Mouse (Mus musculus) MEL (cell line): Measurements from ENCODE around the gene Aoc1.

Experiments used
- CTCF ChIP-seq, 3 experiments: IDR thresholded peaks in 2 of 3; conservative IDR thresholded peaks in 1 of 3; 2 replicates each; pipeline ENCODE4 v1.5.1; 2011 to 2012; ENCODE audit warnings: low read length in 3 of 3, low read depth in 2 of 3, mild to moderate bottlenecking in 2 of 3, improper control_type of control experiment in 1 of 3, inconsistent platforms in 1 of 3, mixed read lengths in 1 of 3, moderate library complexity in 1 of 3; ENCODE audit not compliant: control insufficient read depth in 1 of 3, insufficient read depth in 1 of 3, poor library complexity in 1 of 3, severe bottlenecking in 1 of 3
- EP300 ChIP-seq, 2 experiments: IDR thresholded peaks; 2 replicates each; pipeline ENCODE4 v1.6.1; 2011; ENCODE audit warnings: improper control_type of control experiment in 2 of 2, low read length in 2 of 2, low read depth in 1 of 2, mild to moderate bottlenecking in 1 of 2
- MAX ChIP-seq: IDR thresholded peaks from 2 replicates; pipeline ENCODE4 v1.6.1; 2011; ENCODE audit warnings: low read length, improper control_type of control experiment
- MEF2A ChIP-seq: IDR thresholded peaks from 2 replicates; pipeline ENCODE4 v1.6.1; 2014; ENCODE audit warnings: low read depth, mild to moderate bottlenecking, inconsistent platforms, low read length, improper control_type of control experiment; ENCODE audit not compliant: poor library complexity, insufficient replicate concordance, severe bottlenecking; ENCODE audit errors: extremely low read depth
- SIN3A ChIP-seq: IDR thresholded peaks from 2 replicates; pipeline ENCODE4 v1.6.1; 2012; ENCODE audit warnings: low read length, improper control_type of control experiment, inconsistent platforms
- ZNF384 ChIP-seq: IDR thresholded peaks from 2 replicates; pipeline ENCODE4 v1.6.1; 2012; ENCODE audit warnings: low read depth, mild to moderate bottlenecking, inconsistent platforms, low read length, improper control_type of control experiment

- no peak for TF ChIP-seq MEF2A
- no peak for TF ChIP-seq CTCF (IDR thresholded peaks at IDR 0.05 in 2 of 3, conservative IDR thresholded peaks at IDR 0.05 in 1 of 3; ENCODE audit: control insufficient read depth in 1 of 3, insufficient read depth in 1 of 3, low read depth in 2 of 3, low read length in 3 of 3, poor library complexity in 1 of 3, severe bottlenecking in 1 of 3)
- TF ChIP-seq ZNF384 = no peak
- TF ChIP-seq EP300 (IDR thresholded peaks at IDR 0.05; ENCODE audit: low read depth in 1 of 2, low read length in 2 of 2) = no peak
- TF ChIP-seq SIN3A = no peak
- TF ChIP-seq MAX = no peak
Observed at GRCm38 (mm10) chr6:48872596-48872995, at the start of gene Aoc1.
